Mouse (Mus musculus) heart, adult 11 months (tissue): ENCODE results near the gene Rabl6.
"Not testable (repeated sequence)": the region's sequence is repeated elsewhere in the genome, so short reads cannot be mapped to it uniquely, and the experiment has no call there.

Experiments
- DNase-seq: peaks from one replicate; pipeline ENCODE4 v3.0.0; 2022

Gene Rabl6

GRCm38 (mm10) chr2:25574579-25575431 is 33.5 kb downstream of the Rabl6 start, which contains the start of the genes Mamdc4 and Phpt1:
Mamdc4 (minus strand) TSS chr2:25574845.
Phpt1 (minus strand) TSS chr2:25575224.
- DNase-seq, result peak; percentile 100

GRCm38 (mm10) chr2:25574136-25574535 is 34.2 kb downstream of the Rabl6 start:
- no peak for DNase-seq

- peak; percentile 92 for DNase-seq
These were observed 35.3 kb downstream of the Rabl6 start for GRCm38 (mm10) chr2:25573068-25573467.

GRCm38 (mm10) chr2:25571221-25571620 is 37.1 kb downstream of the Rabl6 start:
- peak; percentile 89 for DNase-seq

- DNase-seq, result peak; percentile 88
These were observed 39.0 kb downstream of the Rabl6 start for GRCm38 (mm10) chr2:25569323-25569722.

GRCm38 (mm10) chr2:25568473-25569019 is 39.8 kb downstream of the Rabl6 start:
- peak; percentile 87 for DNase-seq

- DNase-seq, result no peak
These were observed 41.8 kb downstream of the Rabl6 start for GRCm38 (mm10) chr2:25566558-25566957.

- peak; percentile 92 for DNase-seq
These were observed 42.6 kb downstream of the Rabl6 start for GRCm38 (mm10) chr2:25565741-25566140.

GRCm38 (mm10) chr2:25561946-25562345 is 46.4 kb downstream of the Rabl6 start:
- no peak for DNase-seq

GRCm38 (mm10) chr2:25560551-25560950 is 47.8 kb downstream of the Rabl6 start:
- peak; percentile 91 for DNase-seq

- peak; percentile 81 for DNase-seq
These were observed 49.5 kb downstream of the Rabl6 start for GRCm38 (mm10) chr2:25558774-25559173.

- DNase-seq, result no peak
These were observed 50.4 kb downstream of the Rabl6 start for GRCm38 (mm10) chr2:25557964-25558360.

GRCm38 (mm10) chr2:25557221-25557963 is 50.9 kb downstream of the Rabl6 start, which contains the start of gene Edf1:
Edf1 (plus strand) TSS chr2:25557847.
- DNase-seq, result peak; percentile 100

GRCm38 (mm10) chr2:25556296-25556695 is 52.0 kb downstream of the Rabl6 start:
- no peak for DNase-seq

- DNase-seq, result not testable (repeated sequence)
These were observed 52.8 kb downstream of the Rabl6 start for GRCm38 (mm10) chr2:25555479-25555878.

- not testable (repeated sequence) for DNase-seq
These were observed 55.0 kb downstream of the Rabl6 start for GRCm38 (mm10) chr2:25553171-25553786.

- peak; percentile 95 for DNase-seq
These were observed 57.1 kb downstream of the Rabl6 start for GRCm38 (mm10) chr2:25551186-25551585.

- peak; percentile 96 for DNase-seq
These were observed 59.0 kb downstream of the Rabl6 start for GRCm38 (mm10) chr2:25549021-25549991.

- DNase-seq, result peak; percentile 100
These were observed 61.4 kb downstream of the Rabl6 start, which contains the start of gene Traf2 for GRCm38 (mm10) chr2:25546811-25547491. Traf2 (minus strand) TSS chr2:25546940.

GRCm38 (mm10) chr2:25545996-25546810 is 62.1 kb downstream of the Rabl6 start:
- peak; percentile 90 for DNase-seq
